Mouse (Mus musculus) testis, adult 2 months (tissue): ENCODE data around the gene Tusc2. TPM values are rescaled to one million over a fixed set of nuclear protein-coding genes. Genes with fewer than 3 reads are reported as not detected.

Experiments used
- H3K27ac ChIP-seq: fragments of 200-500 bp; 2 replicates; pipeline ENCODE4 v1.5.1; 2012; ENCODE audit warnings: low read depth, low read length; ENCODE audit not compliant: control insufficient read depth, insufficient read depth
- H3K27me3 ChIP-seq: fragments of 200-500 bp; 2 replicates; pipeline ENCODE4 v1.6.1; 2012; ENCODE audit warnings: mild to moderate bottlenecking, low read length, moderate library complexity; ENCODE audit not compliant: control insufficient read depth, insufficient read depth
- H3K36me3 ChIP-seq: fragments of 200-500 bp; 2 replicates; pipeline ENCODE4 v1.6.1; 2012; ENCODE audit warnings: mild to moderate bottlenecking, low read length; ENCODE audit not compliant: control insufficient read depth, insufficient read depth
- H3K4me1 ChIP-seq: fragments of 200-500 bp; 2 replicates; pipeline ENCODE4 v1.6.1; 2012; ENCODE audit warnings: low read length; ENCODE audit not compliant: control insufficient read depth, insufficient read depth
- H3K4me3 ChIP-seq: fragments of 200-500 bp; 2 replicates; pipeline ENCODE4 v1.5.1; 2012; ENCODE audit warnings: low read depth, mild to moderate bottlenecking, low read length, moderate library complexity, mixed read lengths; ENCODE audit not compliant: control insufficient read depth
- CTCF ChIP-seq: fragments of 200-500 bp; IDR thresholded peaks from 2 replicates; pipeline ENCODE4 v1.5.1; 2012; ENCODE audit warnings: low read depth, mild to moderate bottlenecking, inconsistent platforms, low read length, moderate library complexity; ENCODE audit not compliant: control insufficient read depth, insufficient read depth, insufficient replicate concordance
- POLR2A ChIP-seq: fragments of 200-500 bp; IDR thresholded peaks from 2 replicates; pipeline ENCODE4 v1.6.1; 2012; ENCODE audit warnings: low read depth, mild to moderate bottlenecking, inconsistent platforms, low read length, moderate library complexity; ENCODE audit not compliant: control insufficient read depth
- polyA plus RNA-seq: library from polyadenylated mRNA; depleted of rRNA; stranded (reverse); fragments of >200 nt; gene quantifications from 2 replicates; pipeline ENCODE4 v1.2.3, GENCODE M21; 2012

The Tusc2 gene
- polyA plus RNA-seq, 1 experiment = 28.4 TPM

DNA sequence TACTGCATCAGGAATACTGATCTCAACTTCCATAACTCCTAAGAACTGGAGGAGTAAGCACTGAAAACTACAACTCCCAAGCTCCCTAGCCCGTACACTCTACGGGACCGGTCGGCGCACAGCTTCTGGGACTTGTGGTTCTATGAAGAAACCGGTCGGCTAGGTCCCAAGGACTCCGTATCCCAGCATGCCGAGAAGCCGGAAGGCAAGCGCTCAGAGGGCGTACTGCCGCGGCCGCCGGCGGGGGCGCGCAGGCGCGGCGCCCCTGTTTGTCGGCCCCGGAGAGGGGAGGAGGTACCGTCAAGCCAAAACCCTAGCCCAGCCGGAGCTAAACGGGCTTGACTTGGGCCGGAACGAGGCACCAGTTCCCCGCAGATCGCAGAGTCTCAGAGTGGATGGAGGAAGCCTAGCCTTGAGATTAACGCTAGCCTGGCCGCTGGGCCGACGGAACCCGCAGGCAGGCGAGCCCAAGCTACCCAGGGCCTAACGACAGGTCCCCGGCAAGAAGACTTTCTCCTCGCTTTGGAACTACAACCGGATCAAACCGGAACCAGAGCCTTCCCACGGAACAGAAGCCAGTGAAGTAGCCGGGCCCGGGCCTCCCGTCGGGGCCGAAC is 29.2 kb upstream of the Tusc2 start, which contains the start of gene Tmem115:
Gene Tmem115 (plus strand): TSS at position 155 of the 617 bp plus-strand sequence.
- no peaks in the 10 kb centered on the region; the same call in none of the 2 replicates for H3K36me3 ChIP-seq
- peak within 1 kb of the TSS; percentile 99 for H3K4me3 ChIP-seq
- H3K27ac ChIP-seq = peak within 1 kb of the TSS; percentile 99
- no peaks in the 10 kb centered on the region for H3K27me3 ChIP-seq
- peak; percentile 57 for TF ChIP-seq POLR2A
- TF ChIP-seq CTCF = 0 out of 2 replicates have a peak, but pooled peaks have one; percentile 1
- peaks cover 12% of the 10 kb centered on the region for H3K4me1 ChIP-seq

DNA sequence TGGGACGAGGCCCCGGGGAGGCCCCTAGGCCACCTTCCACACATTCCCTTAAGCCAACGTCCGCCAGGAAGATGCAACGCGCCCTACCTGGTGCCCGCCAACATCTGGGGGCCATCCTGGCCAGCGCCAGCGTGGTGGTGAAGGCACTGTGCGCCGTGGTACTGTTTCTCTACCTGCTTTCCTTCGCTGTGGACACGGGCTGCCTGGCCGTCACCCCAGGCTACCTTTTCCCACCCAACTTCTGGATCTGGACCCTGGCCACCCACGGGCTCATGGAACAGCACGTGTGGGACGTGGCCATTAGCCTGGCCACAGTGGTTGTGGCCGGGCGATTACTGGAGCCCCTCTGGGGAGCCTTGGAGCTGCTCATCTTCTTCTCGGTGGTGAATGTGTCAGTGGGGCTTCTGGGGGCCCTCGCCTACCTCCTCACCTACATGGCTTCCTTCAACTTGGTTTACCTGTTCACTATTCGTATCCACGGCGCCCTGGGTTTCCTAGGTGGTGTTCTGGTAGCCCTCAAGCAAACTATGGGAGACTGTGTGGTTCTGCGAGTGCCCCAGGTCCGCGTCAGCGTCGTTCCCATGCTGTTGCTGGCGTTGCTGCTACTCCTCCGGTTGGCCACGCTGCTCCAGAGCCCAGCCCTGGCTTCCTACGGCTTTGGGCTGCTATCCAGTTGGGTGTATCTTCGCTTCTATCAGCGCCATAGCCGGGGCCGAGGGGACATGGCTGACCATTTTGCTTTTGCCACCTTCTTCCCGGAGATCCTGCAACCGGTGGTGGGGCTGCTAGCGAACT is 28.4 kb upstream of the Tusc2 start:
- Histone ChIP-seq H3K27me3 (no peaks in the 10 kb centered on the region), H3K4me1 (peaks cover 12% of the 10 kb centered on the region), H3K36me3 (no peaks in the 10 kb centered on the region; the same call in none of the 2 replicates), H3K27ac (peak overlapping the region; percentile 99), H3K4me3 (peak overlapping the region; percentile 99)
- TF ChIP-seq CTCF (0 out of 2 replicates have a peak, but pooled peaks have one; percentile 0), POLR2A (no peak)

DNA sequence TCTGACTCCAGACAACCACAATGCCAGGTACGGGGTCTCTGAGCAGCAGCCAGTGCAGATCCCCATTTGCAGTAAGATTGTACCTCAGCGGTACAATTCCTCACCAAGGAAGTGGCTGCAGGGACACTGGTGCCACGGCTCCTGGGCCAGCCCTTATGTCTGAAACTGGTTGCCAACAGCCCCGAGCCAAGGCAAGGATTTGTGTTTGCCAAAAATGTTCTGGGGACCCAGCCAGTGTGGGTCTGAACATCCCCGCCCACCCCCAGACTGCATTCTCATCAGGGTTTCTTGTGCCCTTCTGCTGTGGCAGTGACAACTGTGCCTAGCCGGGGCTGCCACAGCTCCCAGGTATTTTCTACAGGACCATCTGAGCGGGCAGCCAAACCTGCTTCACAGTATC is 24.8 kb upstream of the Tusc2 start:
- H3K27me3 ChIP-seq = no peaks in the 10 kb centered on the region
- H3K27ac ChIP-seq = no peak overlapping the region
- H3K4me3 ChIP-seq = no peak overlapping the region
- peaks cover 26% of the 10 kb centered on the region for H3K4me1 ChIP-seq
- TF ChIP-seq POLR2A (no peak), CTCF (no peak)
- H3K36me3 ChIP-seq = no peaks in the 10 kb centered on the region; the same call in none of the 2 replicates

DNA sequence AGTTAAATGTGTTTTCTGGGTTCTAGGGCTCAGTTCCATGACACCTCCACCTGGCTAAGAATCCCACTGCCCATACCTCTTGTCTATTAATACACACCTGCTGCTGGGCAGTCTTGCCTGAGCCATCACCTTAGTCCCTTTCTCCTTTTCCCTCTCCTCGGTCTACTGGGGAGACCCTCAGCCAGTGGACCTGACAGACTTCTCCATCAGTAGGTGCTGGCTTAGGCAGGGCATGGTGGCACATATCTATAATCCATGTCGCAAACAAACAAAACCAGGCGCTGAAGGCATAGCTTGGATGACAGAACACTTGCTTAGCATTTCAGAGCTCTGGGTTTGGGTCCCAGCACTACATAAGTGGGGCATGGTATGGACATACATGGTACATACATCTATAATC is 24.3 kb upstream of the Tusc2 start:
- Histone ChIP-seq H3K27ac (no peak overlapping the region), H3K36me3 (no peaks in the 10 kb centered on the region; the same call in none of the 2 replicates), H3K4me3 (no peak overlapping the region), H3K27me3 (no peaks in the 10 kb centered on the region), H3K4me1 (peaks cover 26% of the 10 kb centered on the region)
- no peak for TF ChIP-seq POLR2A
- no peak for TF ChIP-seq CTCF

DNA sequence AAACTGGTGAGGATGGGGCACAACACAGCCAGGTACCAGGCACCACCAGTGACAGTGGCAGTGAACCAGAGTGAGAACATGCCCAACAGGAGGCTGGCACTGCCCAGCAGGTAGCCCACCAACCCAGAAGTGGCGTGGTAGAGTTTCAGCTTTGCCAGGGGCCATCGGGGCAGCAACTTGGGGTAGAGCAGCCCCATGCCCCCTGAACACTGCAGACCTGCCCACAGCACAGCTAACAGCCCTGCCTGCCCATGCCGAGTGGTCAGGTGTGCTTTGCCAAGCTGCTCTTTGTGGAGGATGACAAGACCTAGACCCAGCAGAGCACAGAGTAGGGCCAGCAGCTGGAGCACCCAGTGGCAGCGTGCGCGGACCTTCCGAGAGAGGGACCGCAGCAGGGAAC is 23.1 kb upstream of the Tusc2 start:
- Histone ChIP-seq H3K36me3 (no peaks in the 10 kb centered on the region; the same call in none of the 2 replicates), H3K4me3 (peak overlapping the region; percentile 10), H3K27ac (no peak overlapping the region), H3K27me3 (no peaks in the 10 kb centered on the region), H3K4me1 (peaks cover 20% of the 10 kb centered on the region)
- no peak for TF ChIP-seq CTCF
- TF ChIP-seq POLR2A = peak; percentile 33; the same call in 1 of the 2 replicates

DNA sequence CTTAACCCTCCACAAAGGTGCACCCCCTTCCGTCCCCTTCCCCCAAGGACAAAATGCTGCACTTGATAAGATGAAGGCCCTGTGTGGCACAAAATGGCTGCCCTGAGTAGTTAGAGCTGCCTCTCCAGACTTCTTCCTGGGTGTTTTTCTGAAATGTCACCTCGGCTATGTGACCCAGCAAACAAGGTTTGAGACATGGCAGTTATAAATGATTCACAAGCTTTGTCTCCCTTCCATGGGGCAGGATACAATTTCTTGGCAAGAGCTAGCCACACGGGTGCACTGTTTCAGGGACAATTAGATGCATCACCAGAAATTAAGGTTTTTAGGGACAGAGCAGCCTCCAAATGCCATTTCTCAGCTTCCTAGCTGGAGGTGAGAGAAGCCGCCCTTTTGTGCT is 22.6 kb upstream of the Tusc2 start:
- TF ChIP-seq POLR2A (no peak), CTCF (no peak)
- H3K4me1 ChIP-seq = peaks cover 19% of the 10 kb centered on the region
- H3K27ac ChIP-seq = no peak overlapping the region
- no peaks in the 10 kb centered on the region for H3K27me3 ChIP-seq
- peak overlapping the region; percentile 92 for H3K4me3 ChIP-seq
- H3K36me3 ChIP-seq = no peaks in the 10 kb centered on the region; the same call in none of the 2 replicates

DNA sequence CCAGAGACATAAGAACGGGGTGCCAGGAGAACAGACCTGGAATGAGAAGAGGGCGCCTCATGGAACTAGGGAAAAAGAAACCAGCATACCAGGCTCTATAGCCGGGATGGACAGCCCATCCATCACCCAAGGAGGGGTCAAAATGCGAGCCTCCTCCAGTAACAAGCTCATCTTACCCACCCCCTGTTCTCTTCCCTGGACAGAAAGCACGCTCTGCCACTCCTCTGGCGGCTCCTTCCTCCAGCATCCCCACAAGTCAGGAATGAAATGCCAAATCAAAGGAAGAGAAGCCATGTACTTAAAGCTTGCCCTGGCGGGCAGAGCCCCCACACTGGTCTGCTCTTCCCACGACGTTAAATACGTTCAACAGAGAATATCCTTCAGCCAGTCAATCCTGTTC is 22.1 kb upstream of the Tusc2 start:
- Histone ChIP-seq H3K27ac (peak overlapping the region; percentile 85), H3K4me1 (peaks cover 14% of the 10 kb centered on the region), H3K36me3 (no peaks in the 10 kb centered on the region; the same call in none of the 2 replicates), H3K4me3 (peak overlapping the region; percentile 92), H3K27me3 (no peaks in the 10 kb centered on the region)
- no peak for TF ChIP-seq POLR2A
- TF ChIP-seq CTCF = no peak
